Comparison of ENCODE assay signal across 13 mouse cellular contexts in genomic region chr13:9355331-9355730, GRCm38 (mm10).
DNase-seq lines count a peak whose midpoint lies in the region; ATAC-seq and TF ChIP-seq lines count a peak whose summit lies in the region.
"Had no signal": no experiment of that assay in that cellular context is flagged by ENCODE, and none has a peak within 500 bp of the region (broad histone marks: within the 10 kb centered on the region; RNA-seq: fewer than 3 reads in every experiment).

No protein-coding gene starts in this region.

- no peak overlapping the region for H3K4me3 ChIP-seq in hindbrain, embryonic 12.5 days
- H3K4me3 ChIP-seq in neural tube, embryonic 12.5 days, result no peak overlapping the region
- H3K4me3 ChIP-seq: left cerebral cortex, adult 2 months; limb, embryonic 15.5 days had no signal

- no peak for TF ChIP-seq CTCF in brain, embryonic 14.5 days (IDR thresholded peaks at IDR 0.05; ENCODE audit: borderline replicate concordance, extremely low read depth, insufficient read depth, insufficient read length)

- ATAC-seq in hindbrain, embryonic 12.5 days (ENCODE audit: low FRiP score), result peak; percentile 80
- ATAC-seq in neural tube, embryonic 12.5 days (ENCODE audit: low FRiP score, low read depth), result peak; percentile 68
- ATAC-seq: CD4-positive, CD25-positive, alpha-beta regulatory T cell, adult 4 months; intestine, postnatal 0 days had no signal

- H3K9me3 ChIP-seq in hindbrain, embryonic 12.5 days (replicated peaks), result no peaks in the 10 kb centered on the region
- no peaks in the 10 kb centered on the region for H3K9me3 ChIP-seq in neural tube, embryonic 12.5 days
- H3K9me3 ChIP-seq: limb, embryonic 15.5 days had no signal

- no peak for TF ChIP-seq POLR2A in brain, embryonic 14.5 days (IDR thresholded peaks at IDR 0.05; ENCODE audit: borderline replicate concordance, extremely low read depth, insufficient read depth, insufficient read length, poor library complexity, severe bottlenecking)

- no peaks in the 10 kb centered on the region for H3K36me3 ChIP-seq in hindbrain, embryonic 12.5 days
- H3K36me3 ChIP-seq in neural tube, embryonic 12.5 days, result no peaks in the 10 kb centered on the region
- H3K36me3 ChIP-seq: limb, embryonic 15.5 days had no signal

- H3K4me1 ChIP-seq in hindbrain, embryonic 12.5 days, result peaks cover 7% of the 10 kb centered on the region
- peaks cover 7% of the 10 kb centered on the region for H3K4me1 ChIP-seq in neural tube, embryonic 12.5 days

- no peak overlapping the region for H3K4me2 ChIP-seq in hindbrain, embryonic 12.5 days (replicated peaks)
- no peak overlapping the region for H3K4me2 ChIP-seq in neural tube, embryonic 12.5 days (replicated peaks)
- H3K4me2 ChIP-seq: limb, embryonic 15.5 days had no signal

- H3K27ac ChIP-seq in hindbrain, embryonic 12.5 days, result no peak overlapping the region
- H3K27ac ChIP-seq in neural tube, embryonic 12.5 days, result no peak overlapping the region
- H3K27ac ChIP-seq: left cerebral cortex, adult 2 months; limb, embryonic 15.5 days had no signal

- H3K9ac ChIP-seq in hindbrain, embryonic 12.5 days, result no peak overlapping the region
- no peak overlapping the region for H3K9ac ChIP-seq in neural tube, embryonic 12.5 days
- H3K9ac ChIP-seq: limb, embryonic 15.5 days had no signal

- no peaks in the 10 kb centered on the region for H3K27me3 ChIP-seq in hindbrain, embryonic 12.5 days
- H3K27me3 ChIP-seq in neural tube, embryonic 12.5 days (replicated peaks), result no peaks in the 10 kb centered on the region
- H3K27me3 ChIP-seq: limb, embryonic 15.5 days had no signal

- peak; percentile 85 for DNase-seq in brain, embryonic 14.5 days (ENCODE audit: low read depth)
- peak; percentile 2 for DNase-seq in embryo, embryonic 9.5 days (ENCODE audit: extremely low spot score)
- DNase-seq in right cerebral cortex, postnatal 14 days, result no peak
- no peak for DNase-seq in layer of hippocampus, adult 11-12 months (ENCODE audit: low spot score)
- no peak for DNase-seq in thymus, postnatal 25 days
- DNase-seq: cerebellum, postnatal 10 days; lung, adult 2 months had no signal

- 44% methylated on average over 4 of the region's 4 CpGs for WGBS in hindbrain, embryonic 12.5 days
- WGBS in neural tube, embryonic 12.5 days, result 37% methylated on average over 4 of the region's 4 CpGs

Comparison
In these comparisons a context has a peak if more than half of its experiments do, and no peak if none do; other contexts are left out.
1. DNase-seq: peak in brain, embryonic 14.5 days (single experiment) and embryo, embryonic 9.5 days (single experiment); none in right cerebral cortex, postnatal 14 days (single experiment), layer of hippocampus, adult 11-12 months (single experiment) and thymus, postnatal 25 days (single experiment).